Mouse (Mus musculus): ENCODE measurements around the gene Pex14. TPM values are rescaled to one million over a fixed set of nuclear protein-coding genes. Genes with fewer than 3 reads are reported as not detected.

Pex14 gene
- polyA plus RNA-seq, 1 experiment from 2014 or later, result 49.4 TPM

DNA sequence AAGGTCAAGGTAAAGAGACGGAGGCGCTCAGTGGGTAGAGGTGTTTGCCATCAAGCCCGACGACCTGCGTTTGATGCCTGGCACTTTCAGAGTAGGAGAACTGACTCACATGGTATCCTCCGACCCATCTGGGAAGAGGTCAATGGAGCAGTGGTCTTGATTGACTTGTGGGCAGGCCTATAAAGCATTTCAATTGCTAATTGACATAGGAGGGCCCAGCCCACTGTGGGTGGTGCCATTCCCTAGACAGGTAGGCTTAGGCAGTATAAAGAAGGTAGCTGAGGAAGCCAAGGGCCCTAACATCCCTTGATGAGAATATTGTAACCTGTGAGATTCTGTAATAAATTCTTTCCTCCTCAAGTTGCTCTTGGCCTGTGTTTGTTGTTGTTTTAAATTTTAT lies 98.9 kb downstream of the Pex14 start:
- H3K9ac ChIP-seq, result no peak overlapping the region
- H3K27me3 ChIP-seq, result no peaks in the 10 kb centered on the region
- no peak overlapping the region for H3K4me3 ChIP-seq
- no peak overlapping the region for H3K4me2 ChIP-seq (replicated peaks)
- WGBS, result 89% methylated on average over 6 of the region's 6 CpGs
- H3K9me3 ChIP-seq (replicated peaks), result no peaks in the 10 kb centered on the region
- no peak for ATAC-seq (ENCODE audit: low FRiP score)
- no peaks in the 10 kb centered on the region for H3K36me3 ChIP-seq
- no peaks in the 10 kb centered on the region for H3K4me1 ChIP-seq
- H3K27ac ChIP-seq, result no peak overlapping the region

DNA sequence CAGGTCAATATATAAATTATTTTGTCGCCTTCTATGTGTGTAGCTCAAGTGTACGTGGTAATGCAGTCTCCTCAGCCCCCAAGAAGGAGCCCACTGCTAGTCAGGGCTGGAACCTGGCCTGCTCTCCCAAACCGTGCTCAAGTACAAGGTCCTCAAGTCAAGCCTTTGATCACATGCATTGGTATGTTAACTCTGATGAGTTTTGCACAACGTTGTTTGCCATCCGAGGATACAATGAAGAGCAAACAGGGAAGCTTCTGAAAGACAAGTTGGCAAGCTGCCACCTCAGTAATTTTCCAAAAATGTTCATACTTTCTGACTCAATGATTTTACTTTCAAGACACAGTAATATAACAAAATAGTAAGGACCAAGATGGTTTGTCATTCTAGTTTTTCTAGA lies 105.7 kb downstream of the Pex14 start:
- Histone ChIP-seq H3K27me3 (no peaks in the 10 kb centered on the region), H3K36me3 (no peaks in the 10 kb centered on the region), H3K4me3 (no peak overlapping the region), H3K4me2 (replicated peaks) (no peak overlapping the region), H3K9me3 (replicated peaks) (no peaks in the 10 kb centered on the region), H3K4me1 (no peaks in the 10 kb centered on the region), H3K27ac (no peak overlapping the region), H3K9ac (no peak overlapping the region)
- WGBS, result 90% methylated on average over 5 of the region's 5 CpGs
- ATAC-seq (ENCODE audit: low FRiP score), result no peak

DNA sequence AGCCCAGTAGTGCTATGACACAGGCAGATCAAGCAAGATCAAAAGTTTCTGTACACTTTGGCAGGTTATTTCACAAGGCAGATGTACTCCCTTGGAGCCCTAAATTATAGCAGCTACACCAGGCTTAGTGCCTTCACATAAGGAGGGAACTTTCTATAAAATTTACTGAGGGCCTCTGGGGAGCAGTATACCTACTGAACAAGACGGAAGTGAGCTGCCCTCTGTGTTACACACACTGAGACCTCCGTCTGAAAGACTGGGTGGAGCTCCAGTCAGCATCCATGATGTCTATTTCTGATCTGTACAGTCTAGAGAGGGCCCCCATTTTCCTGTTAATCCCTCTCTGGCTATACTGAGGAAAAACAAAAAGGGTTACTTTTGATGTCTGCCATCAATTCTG lies 109.6 kb downstream of the Pex14 start:
- no peak for ATAC-seq (ENCODE audit: low FRiP score)

DNA sequence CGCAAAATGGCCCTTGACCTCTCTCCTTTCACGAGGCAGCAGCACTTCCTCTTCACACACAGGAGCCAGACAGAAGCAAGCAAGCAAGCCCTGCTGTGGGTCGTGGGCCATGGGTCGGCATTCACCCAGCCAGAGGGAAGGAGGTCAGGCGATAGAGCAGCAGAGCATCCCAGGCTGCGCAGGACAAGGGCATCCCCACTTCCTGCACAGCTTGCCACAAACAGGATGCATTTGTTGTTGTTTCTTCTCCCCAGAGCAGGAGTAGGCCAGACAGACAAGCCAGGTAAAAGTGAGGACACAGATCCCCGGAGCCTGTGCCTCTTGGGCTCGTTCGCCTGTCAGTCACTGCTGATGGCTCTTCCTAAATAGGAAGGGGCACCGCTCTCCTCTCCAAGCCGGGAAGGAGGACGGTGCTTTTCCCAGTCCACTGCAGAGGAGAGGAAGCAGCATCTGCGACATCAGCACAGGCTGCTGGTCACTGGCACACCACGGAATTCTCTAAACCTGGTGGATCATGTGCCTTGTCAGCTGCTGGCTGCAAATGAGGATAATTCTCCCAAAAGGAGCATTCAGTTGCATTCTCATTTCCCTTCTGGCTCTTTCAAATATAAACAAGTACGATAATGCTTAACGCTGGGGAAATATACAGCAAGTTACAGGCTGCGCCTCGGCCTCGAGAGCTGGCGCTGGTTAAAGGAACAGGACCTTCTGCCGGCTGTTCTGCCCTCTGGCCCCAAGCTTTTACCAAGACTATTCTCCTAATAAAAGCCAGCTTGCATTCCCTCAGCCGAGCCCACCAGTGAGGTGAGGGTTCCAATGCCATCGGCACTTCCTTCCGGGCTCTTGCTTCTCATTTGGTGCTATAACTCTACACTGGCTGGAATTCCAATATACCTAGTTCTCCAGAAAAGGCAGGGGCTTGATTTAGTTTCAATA lies 113.9 kb downstream of the Pex14 start:
- peak; percentile 42; the same call in 1 of the 2 replicates for ATAC-seq (ENCODE audit: low FRiP score)
- Histone ChIP-seq H3K4me3 (no peak overlapping the region), H3K27me3 (no peaks in the 10 kb centered on the region), H3K4me1 (peaks cover 44% of the 10 kb centered on the region), H3K9ac (no peak overlapping the region), H3K27ac (no peak overlapping the region), H3K4me2 (replicated peaks) (no peak overlapping the region), H3K9me3 (replicated peaks) (no peaks in the 10 kb centered on the region), H3K36me3 (no peaks in the 10 kb centered on the region)
- 52% methylated on average over 24 of the region's 24 CpGs for WGBS

More for the DNA sequence above, 109.6 kb downstream of the Pex14 start:
- H3K9me3 ChIP-seq (replicated peaks), result no peaks in the 10 kb centered on the region
- H3K36me3 ChIP-seq, result no peaks in the 10 kb centered on the region
- 41% methylated on average over 2 of the region's 2 CpGs for WGBS
- no peak overlapping the region for H3K9ac ChIP-seq
- H3K4me3 ChIP-seq, result no peak overlapping the region
- H3K27me3 ChIP-seq, result no peaks in the 10 kb centered on the region
- no peak overlapping the region for H3K4me2 ChIP-seq (replicated peaks)
- peaks cover 36% of the 10 kb centered on the region for H3K4me1 ChIP-seq
- H3K27ac ChIP-seq, result no peak overlapping the region

DNA sequence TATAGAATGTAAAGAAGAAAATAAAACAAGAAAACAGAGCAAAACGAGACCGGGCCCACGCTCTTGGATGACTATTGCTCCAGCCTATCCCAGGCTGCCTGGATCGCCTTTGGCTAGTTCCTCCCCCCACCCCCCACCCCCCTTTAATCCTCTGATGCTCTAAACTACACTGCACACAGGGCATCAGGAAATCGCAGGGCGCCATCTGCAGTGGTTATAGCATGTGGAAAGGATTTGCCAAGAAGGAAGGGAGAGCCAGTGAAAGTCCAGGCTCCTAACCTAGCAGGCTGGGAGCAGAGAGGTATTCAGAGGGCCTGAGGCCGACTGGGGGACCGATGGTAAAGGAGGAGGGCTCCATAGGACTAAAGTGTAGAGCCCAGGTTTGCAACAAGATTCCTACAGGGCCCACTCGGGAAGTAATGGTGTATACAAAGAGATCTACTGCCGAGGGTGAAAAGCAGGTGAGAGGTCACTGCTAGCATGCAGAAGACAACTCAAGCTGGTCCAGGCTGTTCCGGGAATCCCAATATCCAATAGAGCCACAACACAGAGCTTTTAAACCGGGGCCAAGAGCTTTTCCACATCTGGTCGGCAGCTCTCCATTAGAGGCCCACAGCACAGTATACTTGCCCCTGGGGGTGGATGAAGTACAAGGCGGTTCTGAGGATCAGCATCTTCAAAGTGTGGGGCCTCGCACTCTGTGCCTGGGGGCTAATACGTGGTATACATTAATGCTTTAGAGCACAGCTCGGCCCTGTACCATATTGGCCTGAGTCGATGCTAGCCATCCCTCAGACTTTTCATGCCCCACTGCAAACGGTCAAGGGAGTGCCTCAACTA lies 114.8 kb downstream of the Pex14 start:
- H3K9me3 ChIP-seq (replicated peaks), result no peaks in the 10 kb centered on the region
- no peaks in the 10 kb centered on the region for H3K36me3 ChIP-seq
- no peaks in the 10 kb centered on the region for H3K27me3 ChIP-seq
- 51% methylated on average over 19 of the region's 19 CpGs for WGBS
- H3K27ac ChIP-seq, result no peak overlapping the region
- H3K4me3 ChIP-seq, result no peak overlapping the region
- no peak overlapping the region for H3K4me2 ChIP-seq (replicated peaks)
- H3K9ac ChIP-seq, result no peak overlapping the region
- 0 out of 2 replicates have a peak, but pooled peaks have one; percentile 10 for ATAC-seq (ENCODE audit: low FRiP score)
- peaks cover 48% of the 10 kb centered on the region for H3K4me1 ChIP-seq

DNA sequence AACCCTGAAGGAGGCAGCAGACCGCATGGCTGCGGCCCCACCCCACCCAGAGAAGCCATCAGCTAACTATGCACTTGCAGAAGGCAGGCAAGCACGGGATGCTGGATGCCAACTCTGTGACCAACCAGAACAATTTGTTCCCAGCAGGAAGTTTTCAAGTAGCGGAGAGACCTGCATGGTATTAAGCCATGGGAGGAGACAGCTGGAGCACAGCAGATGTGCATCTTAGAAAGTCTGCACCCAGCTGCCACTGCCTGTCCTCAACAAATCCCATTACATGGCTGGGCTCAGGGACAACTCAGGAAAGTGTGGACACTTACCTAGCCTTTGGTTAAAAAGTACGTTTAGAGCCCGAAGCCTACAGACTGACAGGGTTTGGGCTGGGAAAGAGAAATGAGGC lies 117.4 kb downstream of the Pex14 start:
- Histone ChIP-seq H3K27ac (no peak overlapping the region), H3K4me1 (peaks cover 51% of the 10 kb centered on the region), H3K4me2 (replicated peaks) (no peak overlapping the region), H3K36me3 (no peaks in the 10 kb centered on the region), H3K9ac (no peak overlapping the region), H3K4me3 (no peak overlapping the region), H3K9me3 (replicated peaks) (no peaks in the 10 kb centered on the region), H3K27me3 (no peaks in the 10 kb centered on the region; the same call in 1 of the 2 replicates)
- ATAC-seq (ENCODE audit: low FRiP score), result no peak
- 60% methylated on average over 6 of the region's 6 CpGs for WGBS

DNA sequence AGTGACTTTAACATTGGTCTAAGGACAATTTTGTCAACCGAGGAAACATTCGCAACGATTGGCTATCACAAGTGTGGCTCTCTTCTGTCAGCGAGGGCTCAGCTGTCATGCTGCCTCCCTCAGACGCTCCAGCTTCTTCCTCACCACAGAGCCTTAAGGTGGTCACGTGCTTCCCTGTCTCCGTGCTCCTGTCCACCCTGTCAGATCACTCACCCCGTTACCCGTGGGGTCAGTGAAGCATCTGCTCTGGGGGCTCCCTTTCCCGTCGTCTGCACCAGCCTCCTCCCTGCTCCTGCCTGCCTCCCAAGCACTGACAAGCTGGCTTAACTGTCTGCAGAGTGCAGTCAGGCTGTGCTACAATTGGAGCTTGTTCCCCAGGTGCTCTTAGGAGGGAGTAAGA lies 119.8 kb downstream of the Pex14 start:
- Histone ChIP-seq H3K9me3 (replicated peaks) (no peaks in the 10 kb centered on the region), H3K4me1 (peaks cover 34% of the 10 kb centered on the region), H3K9ac (no peak overlapping the region), H3K27me3 (no peaks in the 10 kb centered on the region; the same call in 1 of the 2 replicates), H3K36me3 (no peaks in the 10 kb centered on the region), H3K27ac (no peak overlapping the region), H3K4me2 (replicated peaks) (no peak overlapping the region), H3K4me3 (no peak overlapping the region)
- WGBS, result 41% methylated on average over 11 of the region's 11 CpGs
- ATAC-seq (ENCODE audit: low FRiP score), result no peak

DNA sequence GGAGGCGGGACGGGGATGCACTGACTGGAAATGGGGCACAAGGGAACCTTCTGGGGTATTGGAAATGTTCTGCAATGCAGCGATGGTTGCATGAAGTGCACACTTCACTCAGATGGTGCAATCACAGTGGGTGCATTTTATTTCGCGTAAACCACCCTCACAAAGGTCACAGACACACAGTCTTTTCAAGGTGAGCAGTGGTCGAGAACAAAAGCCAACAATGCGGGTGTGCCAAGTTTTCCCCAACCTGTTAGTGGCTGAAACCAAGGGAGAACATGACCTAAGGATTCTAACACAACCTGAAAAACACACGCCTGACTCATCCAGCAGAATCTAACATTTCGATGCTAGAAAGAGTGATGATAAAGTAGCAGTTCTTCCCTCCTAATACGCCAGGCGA lies 120.8 kb downstream of the Pex14 start:
- Histone ChIP-seq H3K36me3 (no peaks in the 10 kb centered on the region), H3K27me3 (no peaks in the 10 kb centered on the region; the same call in 1 of the 2 replicates), H3K4me3 (no peak overlapping the region), H3K4me2 (replicated peaks) (no peak overlapping the region), H3K9me3 (replicated peaks) (no peaks in the 10 kb centered on the region), H3K9ac (no peak overlapping the region), H3K4me1 (peaks cover 37% of the 10 kb centered on the region), H3K27ac (peak overlapping the region; percentile 14; the same call in 1 of the 2 replicates)
- ATAC-seq (ENCODE audit: low FRiP score), result no peak
- WGBS, result 90% methylated on average over 11 of the region's 11 CpGs

DNA sequence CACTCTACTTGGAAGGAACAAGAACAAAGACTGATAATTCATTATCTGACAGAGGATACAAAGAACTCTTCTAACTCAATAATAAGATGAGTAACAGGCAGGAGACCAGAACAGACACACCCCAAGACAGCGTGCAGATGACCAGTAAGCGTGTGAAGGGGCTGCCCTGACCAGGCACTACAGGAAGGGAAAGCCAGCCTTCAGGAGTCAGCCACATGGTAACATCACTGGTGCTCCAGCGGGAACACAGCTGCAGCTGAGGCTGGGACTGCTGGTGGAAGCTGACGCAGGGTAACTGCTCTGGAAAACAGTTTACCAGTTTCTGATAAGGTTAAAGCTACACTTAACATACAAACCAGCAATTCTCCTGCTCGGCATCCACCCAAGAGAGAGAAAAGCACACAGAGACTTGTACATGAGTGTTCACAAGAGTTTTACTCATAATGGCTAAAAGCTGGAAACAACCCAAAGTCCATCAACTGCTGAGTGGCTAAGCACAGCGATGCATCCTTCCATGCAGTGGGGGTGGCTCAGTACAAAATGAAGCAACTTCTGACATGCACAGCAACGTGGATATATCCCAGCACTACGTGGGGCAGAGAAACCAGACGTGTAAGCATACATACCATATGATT lies 121.3 kb downstream of the Pex14 start:
- Histone ChIP-seq H3K4me3 (no peak overlapping the region), H3K9me3 (replicated peaks) (no peaks in the 10 kb centered on the region), H3K27ac (0 out of 2 replicates have a peak overlapping the region, but pooled peaks have one; percentile 13), H3K4me1 (peaks cover 37% of the 10 kb centered on the region), H3K4me2 (replicated peaks) (no peak overlapping the region), H3K27me3 (no peaks in the 10 kb centered on the region; the same call in 1 of the 2 replicates), H3K36me3 (no peaks in the 10 kb centered on the region), H3K9ac (no peak overlapping the region)
- ATAC-seq (ENCODE audit: low FRiP score), result no peak
- 51% methylated on average over 9 of the region's 9 CpGs for WGBS

DNA sequence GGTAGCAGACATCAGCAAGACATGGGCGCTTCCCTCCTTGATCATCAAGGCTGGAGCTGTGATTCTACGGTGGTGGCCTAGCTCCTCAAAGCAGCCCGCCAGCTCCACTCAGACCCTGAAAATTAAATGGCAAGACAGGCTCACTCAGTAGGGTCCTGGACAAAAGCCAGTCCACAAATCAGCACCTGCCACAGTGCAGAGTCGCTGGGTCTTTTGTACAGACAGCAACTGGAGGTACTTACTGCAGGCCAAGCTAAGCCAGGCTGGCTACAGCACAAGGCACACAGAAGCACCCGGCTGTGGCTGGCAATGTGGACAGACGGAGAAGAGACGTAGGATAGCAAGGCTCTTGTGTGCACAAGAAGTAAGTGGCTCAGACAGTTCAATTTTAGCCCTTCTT lies 124.8 kb downstream of the Pex14 start:
- Histone ChIP-seq H3K4me1 (peaks cover 46% of the 10 kb centered on the region), H3K36me3 (no peaks in the 10 kb centered on the region), H3K9me3 (replicated peaks) (no peaks in the 10 kb centered on the region), H3K4me2 (replicated peaks) (no peak overlapping the region), H3K9ac (no peak overlapping the region), H3K27me3 (no peaks in the 10 kb centered on the region; the same call in 1 of the 2 replicates), H3K4me3 (no peak overlapping the region), H3K27ac (no peak overlapping the region)
- ATAC-seq (ENCODE audit: low FRiP score), result 0 out of 2 replicates have a peak, but pooled peaks have one; percentile 54
- 59% methylated on average over 7 of the region's 7 CpGs for WGBS

DNA sequence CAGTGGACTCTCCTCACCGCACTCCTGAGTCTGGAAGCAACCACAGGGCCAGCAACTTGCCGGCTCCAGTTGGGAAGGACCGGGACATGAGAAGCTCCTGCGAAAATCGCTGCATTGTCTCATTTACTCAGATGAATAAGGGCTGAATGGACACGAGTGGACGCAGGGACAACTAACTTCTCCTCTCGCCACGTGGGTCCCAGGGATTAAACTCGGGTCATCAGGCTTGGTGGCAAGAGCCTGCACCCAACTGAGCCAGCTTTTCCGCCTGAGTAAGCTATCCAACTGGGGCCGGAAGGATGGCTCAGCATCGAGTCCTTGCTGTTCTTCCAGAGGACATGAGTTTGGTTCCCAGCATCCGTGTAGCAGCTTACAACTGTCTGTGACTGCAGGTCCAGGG lies 126.3 kb downstream of the Pex14 start:
- Histone ChIP-seq H3K27ac (no peak overlapping the region), H3K36me3 (no peaks in the 10 kb centered on the region), H3K27me3 (no peaks in the 10 kb centered on the region; the same call in 1 of the 2 replicates), H3K9ac (no peak overlapping the region), H3K4me1 (peaks cover 41% of the 10 kb centered on the region), H3K9me3 (replicated peaks) (no peaks in the 10 kb centered on the region), H3K4me3 (no peak overlapping the region), H3K4me2 (replicated peaks) (no peak overlapping the region)
- ATAC-seq (ENCODE audit: low FRiP score), result no peak
- 68% methylated on average over 14 of the region's 14 CpGs for WGBS

DNA sequence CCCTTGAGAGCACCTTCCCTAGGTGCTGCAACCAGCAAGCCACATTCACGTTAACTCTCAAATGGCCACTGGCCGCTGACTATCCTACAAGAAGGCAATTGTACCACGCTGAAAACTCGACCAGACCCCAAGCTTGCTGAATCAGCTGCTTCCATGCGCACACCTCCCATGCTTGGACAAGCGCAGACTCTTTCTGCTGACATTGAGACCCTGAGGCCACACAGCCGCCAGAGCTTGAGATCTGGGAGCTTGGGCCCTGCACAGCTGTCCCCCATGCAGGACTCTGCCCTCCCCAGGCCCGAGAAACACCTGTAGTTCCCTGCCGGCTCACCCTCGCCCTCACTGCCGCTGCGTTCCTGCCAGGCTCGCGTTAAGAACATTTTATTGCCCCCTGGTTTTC lies 127.0 kb downstream of the Pex14 start:
- no peak overlapping the region for H3K4me2 ChIP-seq (replicated peaks)
- no peaks in the 10 kb centered on the region; the same call in 1 of the 2 replicates for H3K27me3 ChIP-seq
- no peak overlapping the region for H3K9ac ChIP-seq
- ATAC-seq (ENCODE audit: low FRiP score), result no peak
- no peak overlapping the region for H3K27ac ChIP-seq
- H3K4me1 ChIP-seq, result peaks cover 41% of the 10 kb centered on the region
- no peaks in the 10 kb centered on the region for H3K9me3 ChIP-seq (replicated peaks)
- H3K36me3 ChIP-seq, result no peaks in the 10 kb centered on the region
- no peak overlapping the region for H3K4me3 ChIP-seq
- WGBS, result 80% methylated on average over 14 of the region's 14 CpGs

All from hindbrain, embryonic 12.5 days (tissue).